Mouse (Mus musculus) heart, embryonic 14.5 days (tissue): ENCODE data around the gene Gm1043. TPM values are rescaled to one million over a fixed set of nuclear protein-coding genes. Genes with fewer than 3 reads are reported as not detected.

Experiments
- ATAC-seq: fragments of 200-750 bp; cut with Nextera tagmentation; 2 replicates; pipeline ENCODE4 v1.8.0; 2017; ENCODE audit warnings: low read depth, moderate TSS enrichment; ENCODE audit not compliant: insufficient number of reproducible peaks, insufficient read depth, low FRiP score
- H3K27ac ChIP-seq, 2 experiments: fragments of 200-500 bp in 1 of 2; fragments of 300-500 bp in 1 of 2; sonication (generic) in 1 of 2; replicated peaks in 1 of 2; 2 replicates each; pipeline ENCODE4 v1.5.1; 2012 to 2014; ENCODE audit warnings: low read depth in 2 of 2, low read length in 2 of 2, control low read depth in 1 of 2, mild to moderate bottlenecking in 1 of 2, mixed read lengths in 1 of 2; ENCODE audit not compliant: control insufficient read depth in 1 of 2, insufficient read depth in 1 of 2
- H3K27me3 ChIP-seq: fragments of 300-500 bp; sonication (generic); 2 replicates; pipeline ENCODE4 v1.6.1; 2014; ENCODE audit warnings: mild to moderate bottlenecking, low read length, control low read depth; ENCODE audit not compliant: control insufficient read depth, insufficient read depth
- H3K36me3 ChIP-seq: fragments of 300-500 bp; sonication (generic); 2 replicates; pipeline ENCODE4 v1.6.1; 2014; ENCODE audit warnings: mild to moderate bottlenecking, control low read depth, low read length, mixed read lengths; ENCODE audit not compliant: control insufficient read depth, insufficient read depth
- H3K4me1 ChIP-seq, 2 experiments: fragments of 200-500 bp in 1 of 2; fragments of 300-500 bp in 1 of 2; sonication (generic) in 1 of 2; 2 replicates each; pipeline ENCODE4 v1.6.1; 2012 to 2014; ENCODE audit warnings: low read length in 2 of 2, control low read depth in 1 of 2, mixed read lengths in 1 of 2; ENCODE audit not compliant: control insufficient read depth in 2 of 2, insufficient read depth in 2 of 2
- H3K4me2 ChIP-seq: fragments of 300-500 bp; sonication (generic); 2 replicates; pipeline ENCODE4 v1.6.1; 2014; ENCODE audit warnings: mild to moderate bottlenecking, low read length
- H3K4me3 ChIP-seq, 2 experiments: fragments of 200-500 bp in 1 of 2; fragments of 300-500 bp in 1 of 2; sonication (generic) in 1 of 2; 2 replicates each; pipeline ENCODE4 v1.5.1; 2012 to 2014; ENCODE audit warnings: low read length in 2 of 2, mild to moderate bottlenecking in 2 of 2, control low read depth in 1 of 2, low read depth in 1 of 2, moderate library complexity in 1 of 2; ENCODE audit not compliant: control insufficient read depth in 1 of 2, insufficient read depth in 1 of 2
- H3K9ac ChIP-seq: fragments of 300-500 bp; sonication (generic); 2 replicates; pipeline ENCODE4 v1.6.1; 2014; ENCODE audit warnings: mild to moderate bottlenecking, low read length
- H3K9me3 ChIP-seq: fragments of 300-500 bp; sonication (generic); 2 replicates; pipeline ENCODE4 v1.6.1; 2016; ENCODE audit warnings: low read length, control low read depth; ENCODE audit not compliant: control insufficient read depth
- WGBS: fragments of 180-500 bp; shearing (Covaris S2); extraction: QIAGEN DNeasy Blood & Tissue Kit; methylation state at CpG from one replicate; pipeline ENCODE4 v1.1.7; 2014; 5-methylcytosine and 5-hydroxymethylcytosine counted together
- polyA plus RNA-seq: library from polyadenylated mRNA; unstranded; fragments of >200 nt; fragmentation: Nextera tagmentation; extraction: Ambion mirVana; gene quantifications from 2 replicates; pipeline ENCODE4 v1.2.1, GENCODE M21; 2014

Gm1043 gene
- polyA plus RNA-seq, 1 experiment from 2014 or later = not detected

GRCm38 (mm10) chr5:37085918-37086317 lies 748 bp downstream of the Gm1043 start:
- Histone ChIP-seq H3K4me3 (no peak overlapping the region), H3K4me2 (no peak overlapping the region), H3K36me3 (no peaks in the 10 kb centered on the region), H3K27me3 (peaks cover 23% of the 10 kb centered on the region), H3K4me1 (peaks cover 0 to 3% of the 10 kb centered on the region in 2 experiments; a peak in 1 of 4 replicates), H3K9ac (no peak overlapping the region), H3K9me3 (no peaks in the 10 kb centered on the region), H3K27ac (no peak overlapping the region)
- WGBS = 64% methylated on average over 3 of the region's 3 CpGs
- no peak for ATAC-seq

GRCm38 (mm10) chr5:37087786-37088185 lies 2.6 kb downstream of the Gm1043 start:
- Histone ChIP-seq H3K27ac (no peak overlapping the region), H3K4me3 (no peak overlapping the region), H3K9me3 (no peaks in the 10 kb centered on the region), H3K36me3 (no peaks in the 10 kb centered on the region), H3K9ac (no peak overlapping the region), H3K4me1 (no peaks in the 10 kb centered on the region; a peak in 1 of 4 replicates), H3K4me2 (no peak overlapping the region), H3K27me3 (peaks cover 42% of the 10 kb centered on the region)
- 47% methylated on average over 2 of the region's 2 CpGs for WGBS
- no peak for ATAC-seq

GRCm38 (mm10) chr5:37088342-37089108 lies 3.4 kb downstream of the Gm1043 start:
- H3K9me3 ChIP-seq = no peaks in the 10 kb centered on the region
- no peak overlapping the region for H3K9ac ChIP-seq
- H3K4me2 ChIP-seq = no peak overlapping the region
- 43% methylated on average over 1 of the region's 1 CpGs for WGBS
- no peaks in the 10 kb centered on the region for H3K36me3 ChIP-seq
- no peak overlapping the region for H3K27ac ChIP-seq
- ATAC-seq = no peak
- H3K27me3 ChIP-seq = peaks cover 48% of the 10 kb centered on the region
- no peak overlapping the region for H3K4me3 ChIP-seq
- H3K4me1 ChIP-seq = no peaks in the 10 kb centered on the region; a peak in 1 of 4 replicates

DNA sequence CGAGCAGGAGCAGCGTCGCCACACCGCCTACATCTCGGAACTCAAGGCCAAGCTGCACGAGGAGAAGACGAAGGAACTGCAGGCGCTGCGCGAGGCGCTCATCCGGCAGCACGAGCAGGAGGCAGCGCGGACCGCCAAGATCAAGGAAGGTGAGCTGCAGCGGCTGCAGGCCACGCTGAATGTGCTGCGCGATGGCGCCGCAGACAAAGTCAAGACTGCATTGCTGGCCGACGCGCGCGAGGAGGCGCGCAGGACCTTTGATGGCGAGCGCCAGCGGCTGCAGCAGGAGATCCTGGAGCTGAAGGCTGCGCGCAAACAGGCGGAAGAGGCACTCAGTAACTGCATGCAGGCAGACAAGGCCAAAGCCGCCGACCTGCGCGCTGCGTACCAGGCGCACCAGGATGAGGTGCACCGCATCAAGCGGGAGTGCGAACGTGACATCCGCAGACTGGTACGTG lies 6.0 kb downstream of the Gm1043 start:
- Histone ChIP-seq H3K9me3 (no peaks in the 10 kb centered on the region), H3K27me3 (peaks cover 49% of the 10 kb centered on the region), H3K4me2 (peak overlapping the region; percentile 60), H3K4me3 (peak overlapping the region; percentile 20 to 28; a peak in 3 of 4 replicates), H3K4me1 (no peaks in the 10 kb centered on the region; a peak in 1 of 4 replicates), H3K36me3 (no peaks in the 10 kb centered on the region), H3K27ac (no peak overlapping the region), H3K9ac (no peak overlapping the region)
- under 1% methylated on average over 47 of the region's 47 CpGs for WGBS
- no peak for ATAC-seq

- Histone ChIP-seq H3K27me3 (peaks cover 35% of the 10 kb centered on the region), H3K9me3 (no peaks in the 10 kb centered on the region), H3K4me3 (no peak overlapping the region), H3K9ac (no peak overlapping the region), H3K36me3 (no peaks in the 10 kb centered on the region), H3K27ac (no peak overlapping the region), H3K4me2 (no peak overlapping the region), H3K4me1 (no peaks in the 10 kb centered on the region; a peak in 1 of 4 replicates)
- WGBS = 78% methylated on average over 5 of the region's 5 CpGs
- no peak for ATAC-seq
Observed at GRCm38 (mm10) chr5:37094941-37095340, 9.8 kb downstream of the Gm1043 start.

- no peak overlapping the region for H3K9ac ChIP-seq
Observed at GRCm38 (mm10) chr5:37097591-37097990, 12.4 kb downstream of the Gm1043 start.

DNA sequence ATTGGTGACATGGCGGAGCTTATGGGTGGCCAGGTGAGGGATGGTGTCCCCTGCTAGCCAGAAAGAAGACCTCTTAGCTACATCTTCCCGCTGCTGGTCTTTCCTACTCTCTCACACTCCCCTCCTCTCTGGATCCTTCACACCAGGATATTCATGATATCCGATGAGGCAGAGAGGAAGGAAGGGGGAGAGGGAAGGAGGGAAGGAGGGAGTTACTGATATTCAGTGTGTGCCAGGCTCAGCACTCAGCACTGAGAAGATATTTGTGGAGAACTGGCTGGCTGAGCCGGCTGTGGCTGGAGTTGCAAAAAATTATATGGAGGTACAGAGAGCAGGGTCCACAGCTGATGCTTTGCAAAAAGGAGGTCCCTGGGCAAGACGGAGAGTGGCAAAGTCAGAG lies 15.6 kb downstream of the Gm1043 start:
- Histone ChIP-seq H3K9me3 (no peaks in the 10 kb centered on the region), H3K27me3 (peaks cover 6% of the 10 kb centered on the region; the same call in 1 of the 2 replicates), H3K9ac (no peak overlapping the region), H3K4me3 (no peak overlapping the region), H3K4me2 (no peak overlapping the region), H3K36me3 (no peaks in the 10 kb centered on the region), H3K27ac (no peak overlapping the region), H3K4me1 (no peaks in the 10 kb centered on the region)
- no peak for ATAC-seq
- WGBS = 43% methylated on average over 5 of the region's 5 CpGs

More at GRCm38 (mm10) chr5:37097591-37097990, 12.4 kb downstream of the Gm1043 start:
- Histone ChIP-seq H3K4me1 (no peaks in the 10 kb centered on the region), H3K27me3 (peaks cover 15% of the 10 kb centered on the region), H3K27ac (no peak overlapping the region), H3K9me3 (no peaks in the 10 kb centered on the region), H3K4me2 (no peak overlapping the region), H3K4me3 (no peak overlapping the region), H3K36me3 (no peaks in the 10 kb centered on the region)
- ATAC-seq = no peak
- 29% methylated on average over 6 of the region's 6 CpGs for WGBS
